In the genomic region with DNA sequence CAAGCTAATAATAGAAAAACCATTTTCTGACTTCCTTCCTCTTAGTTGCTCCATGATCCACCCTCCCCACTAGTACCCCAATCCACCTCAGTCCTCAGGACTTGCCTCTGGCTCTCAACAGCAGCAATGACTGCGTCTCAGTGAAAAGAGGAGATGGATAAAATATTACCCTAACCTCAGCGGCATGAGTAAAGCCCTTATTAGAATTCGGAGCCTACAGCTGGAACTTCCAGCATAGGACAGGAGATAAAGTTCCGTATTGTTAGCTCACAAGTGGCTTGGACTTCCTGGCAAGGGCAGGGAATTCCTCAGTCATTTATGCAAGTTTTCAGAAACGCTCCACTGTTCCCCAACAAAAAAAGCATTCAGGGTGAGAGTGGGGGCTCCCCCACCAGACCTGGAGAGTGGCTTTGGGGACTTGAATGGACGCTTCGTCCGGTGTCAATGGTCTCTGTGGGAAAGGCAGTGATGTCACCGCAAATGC, we compare ENCODE assay signal across 9 mouse cellular contexts.
DNase-seq lines count a peak whose midpoint lies in the region; ATAC-seq and TF ChIP-seq lines count a peak whose summit lies in the region.
"Had no signal": no experiment of that assay in that cellular context is flagged by ENCODE, and none has a peak within 500 bp of the region (broad histone marks: within the 10 kb centered on the region; RNA-seq: fewer than 3 reads in every experiment).

No protein-coding gene starts in this region.

- no peak overlapping the region for H3K9ac ChIP-seq in forebrain, postnatal 0 days
- H3K9ac ChIP-seq in intestine, embryonic 16.5 days (ENCODE audit: low read depth, low read length), result no peak overlapping the region
- H3K9ac ChIP-seq in neural tube, embryonic 14.5 days (replicated peaks; ENCODE audit: low read depth, low read length), result no peak overlapping the region
- H3K9ac ChIP-seq: limb, embryonic 13.5 days had no signal

- H3K27ac ChIP-seq in forebrain, postnatal 0 days (ENCODE audit: low read depth, low read length), result peak overlapping the region; percentile 68
- H3K27ac ChIP-seq in intestine, embryonic 16.5 days (ENCODE audit: low read length), result peak overlapping the region; percentile 37; the same call in 1 of the 2 replicates
- H3K27ac ChIP-seq in neural tube, embryonic 14.5 days (ENCODE audit: low read depth, low read length), result peak overlapping the region; percentile 67; the same call in 1 of the 2 replicates
- H3K27ac ChIP-seq: limb, embryonic 13.5 days had no signal

- H3K4me2 ChIP-seq in forebrain, postnatal 0 days (ENCODE audit: low read depth), result no peak overlapping the region
- H3K4me2 ChIP-seq in intestine, embryonic 16.5 days (ENCODE audit: low read depth, low read length), result no peak overlapping the region
- H3K4me2 ChIP-seq in neural tube, embryonic 14.5 days (ENCODE audit: low read depth, low read length), result no peak overlapping the region
- H3K4me2 ChIP-seq: limb, embryonic 13.5 days had no signal

- H3K36me3 ChIP-seq in forebrain, postnatal 0 days (ENCODE audit: insufficient read depth), result no peaks in the 10 kb centered on the region
- H3K36me3 ChIP-seq in intestine, embryonic 16.5 days (ENCODE audit: control insufficient read depth, insufficient read depth, low read length), result no peaks in the 10 kb centered on the region
- H3K36me3 ChIP-seq in neural tube, embryonic 14.5 days (ENCODE audit: control insufficient read depth, insufficient read depth, low read length), result no peaks in the 10 kb centered on the region
- H3K36me3 ChIP-seq: limb, embryonic 13.5 days had no signal

- no peaks in the 10 kb centered on the region for H3K27me3 ChIP-seq in forebrain, postnatal 0 days (ENCODE audit: insufficient read depth, low read length)
- H3K27me3 ChIP-seq in intestine, embryonic 16.5 days (replicated peaks; ENCODE audit: control insufficient read depth, insufficient read depth, low read length), result no peaks in the 10 kb centered on the region
- H3K27me3 ChIP-seq in neural tube, embryonic 14.5 days (ENCODE audit: control insufficient read depth, insufficient read depth, low read length), result no peaks in the 10 kb centered on the region

- no peak for DNase-seq in frontal cortex, postnatal 25 days (ENCODE audit: low spot score in 2 of 2)
- peak; percentile 99 for DNase-seq in Muller cell, postnatal 12 days (ENCODE audit: inconsistent ontology term)
- DNase-seq in forebrain, postnatal 0 days, result peak; percentile 69
- DNase-seq in adrenal gland, postnatal 4 days (ENCODE audit: low spot score in 2 of 2), result no peak
- no peak for DNase-seq in MN1 (ENCODE audit: low spot score)

- peaks cover 3% of the 10 kb centered on the region; the same call in 1 of the 2 replicates for H3K4me1 ChIP-seq in forebrain, postnatal 0 days (ENCODE audit: insufficient read depth)
- no peaks in the 10 kb centered on the region for H3K4me1 ChIP-seq in intestine, embryonic 16.5 days (ENCODE audit: control insufficient read depth, insufficient read depth, low read length)
- no peaks in the 10 kb centered on the region for H3K4me1 ChIP-seq in neural tube, embryonic 14.5 days (ENCODE audit: control insufficient read depth, insufficient read depth, low read length)

- no peak for TF ChIP-seq CTCF in forebrain, postnatal 0 days (IDR thresholded peaks at IDR 0.05; ENCODE audit: low read depth)

- WGBS in forebrain, postnatal 0 days, result 10% methylated on average over 9 of the region's 9 CpGs
- WGBS in intestine, embryonic 16.5 days, result 59% methylated on average over 9 of the region's 9 CpGs
- WGBS in neural tube, embryonic 14.5 days, result 13% methylated on average over 9 of the region's 9 CpGs

- H3K4me3 ChIP-seq in forebrain, postnatal 0 days (ENCODE audit: low read depth, low read length), result no peak overlapping the region
- H3K4me3 ChIP-seq in intestine, embryonic 16.5 days (ENCODE audit: low read length), result no peak overlapping the region
- H3K4me3 ChIP-seq in neural tube, embryonic 14.5 days (ENCODE audit: low read depth, low read length), result no peak overlapping the region
- H3K4me3 ChIP-seq: limb, embryonic 13.5 days had no signal

- H3K9me3 ChIP-seq in forebrain, postnatal 0 days (ENCODE audit: low read length), result no peaks in the 10 kb centered on the region
- no peaks in the 10 kb centered on the region for H3K9me3 ChIP-seq in intestine, embryonic 16.5 days (ENCODE audit: control insufficient read depth, low read length)
- H3K9me3 ChIP-seq in neural tube, embryonic 14.5 days (ENCODE audit: control insufficient read depth, low read length), result no peaks in the 10 kb centered on the region
- H3K9me3 ChIP-seq: limb, embryonic 13.5 days had no signal

- peak; percentile 44; the same call in 1 of the 2 replicates for ATAC-seq in frontal cortex, adult (ENCODE audit: low TSS enrichment)
- ATAC-seq in forebrain, postnatal 0 days, result peak; percentile 81
- no peak for ATAC-seq in intestine, embryonic 16.5 days
- ATAC-seq in neural tube, embryonic 14.5 days (ENCODE audit: low read depth), result peak; percentile 88

Comparison
In these comparisons a context has a peak if more than half of its experiments do, and no peak if none do; other contexts are left out.
1. DNase-seq: peak in Muller cell, postnatal 12 days (single experiment) and forebrain, postnatal 0 days (single experiment); none in frontal cortex, postnatal 25 days (0 of 2), adrenal gland, postnatal 4 days (0 of 2) and MN1 (single experiment).
2. Peak in every context shown above with its lines, with median percentiles within 50 percentile points of each other: H3K27ac ChIP-seq.